Mouse (Mus musculus) heart, adult 9 months (tissue): ENCODE data around the gene Nr3c2.

Experiments used
- DNase-seq, 2 experiments: peaks; one replicate each; pipeline ENCODE4 v3.0.0; 2022; ENCODE audit warnings: low spot score in 2 of 2

Nr3c2 gene

DNA sequence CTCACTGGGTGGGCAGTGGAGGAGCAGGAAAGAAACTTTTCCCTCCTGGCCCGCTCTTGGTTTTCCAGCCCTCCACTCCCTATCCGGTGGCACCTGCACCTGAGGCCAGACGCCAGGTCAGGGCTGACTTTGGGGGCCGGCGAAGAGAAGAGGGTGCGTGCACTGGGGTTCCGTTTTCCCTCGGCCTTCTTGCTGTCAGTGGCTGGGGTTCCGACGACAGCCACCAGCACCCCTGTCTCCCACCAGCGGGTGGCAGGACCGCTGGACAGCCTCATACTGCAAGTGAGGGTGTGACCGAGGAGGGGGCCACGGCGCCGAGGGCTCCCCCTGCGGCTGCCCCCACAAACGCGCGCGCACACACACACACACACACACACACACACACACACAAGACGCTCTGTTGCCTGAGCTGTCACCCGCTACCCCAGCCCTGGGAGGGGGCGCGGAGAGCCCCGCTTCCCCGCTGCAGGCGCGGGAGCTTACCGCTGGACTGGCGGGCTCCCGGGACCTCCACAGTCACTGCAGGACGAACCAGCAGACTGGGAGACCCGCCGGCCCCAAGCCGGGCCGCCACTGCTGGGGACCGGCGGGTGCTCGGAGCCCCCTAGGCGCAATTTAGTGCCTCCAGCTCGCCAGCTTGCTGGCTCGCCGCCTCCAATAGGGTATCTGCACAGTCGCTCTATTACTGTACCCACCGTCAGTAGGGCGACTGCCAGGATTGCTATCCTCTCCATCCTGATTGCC lies at the start of gene Nr3c2:
Gene Nr3c2, plus strand, starts transcription at position 32 of the 744 bp plus-strand sequence.
- DNase-seq, result peak; percentile 31 to 33

DNA sequence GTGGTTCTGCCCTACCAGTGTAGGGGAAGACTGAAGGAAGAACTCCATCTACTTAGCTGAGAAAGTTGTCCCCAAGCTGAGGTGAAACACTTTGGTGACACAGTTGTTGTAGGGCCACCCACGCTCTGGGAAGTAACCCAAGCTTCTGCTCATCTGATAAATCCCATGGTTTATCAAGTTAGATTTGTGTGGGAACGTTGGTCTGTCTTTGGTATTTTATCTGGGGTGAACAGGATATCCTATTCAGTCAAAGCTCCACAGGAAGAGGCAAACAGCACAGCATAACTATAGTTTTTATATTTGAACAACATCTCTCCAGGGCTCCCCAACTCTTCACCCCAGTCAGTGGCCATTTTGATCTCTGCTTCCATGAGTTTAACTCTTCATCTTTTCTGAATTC lies 40.7 kb upstream of the Nr3c2 start:
- no peak for DNase-seq

DNA sequence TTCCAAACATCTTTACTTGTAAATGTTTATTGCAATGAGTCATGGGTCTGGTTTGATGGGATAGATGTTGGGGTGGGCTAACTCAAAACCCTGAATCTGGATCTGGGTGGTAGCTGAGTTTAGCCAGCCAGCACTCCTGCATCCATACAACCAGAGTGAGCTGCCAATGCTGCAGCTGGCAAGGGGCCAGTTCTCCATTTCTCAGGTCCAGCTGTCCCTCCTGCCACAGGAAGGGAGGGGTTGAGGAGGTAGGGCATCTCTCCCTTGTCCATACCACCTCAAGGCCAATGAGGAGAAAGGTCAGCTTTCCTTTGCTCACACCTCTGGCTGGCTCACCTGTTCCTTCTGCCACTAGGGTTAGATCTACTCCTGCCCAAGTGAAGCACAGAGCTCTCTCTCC lies 39.5 kb upstream of the Nr3c2 start:
- no peak for DNase-seq

DNA sequence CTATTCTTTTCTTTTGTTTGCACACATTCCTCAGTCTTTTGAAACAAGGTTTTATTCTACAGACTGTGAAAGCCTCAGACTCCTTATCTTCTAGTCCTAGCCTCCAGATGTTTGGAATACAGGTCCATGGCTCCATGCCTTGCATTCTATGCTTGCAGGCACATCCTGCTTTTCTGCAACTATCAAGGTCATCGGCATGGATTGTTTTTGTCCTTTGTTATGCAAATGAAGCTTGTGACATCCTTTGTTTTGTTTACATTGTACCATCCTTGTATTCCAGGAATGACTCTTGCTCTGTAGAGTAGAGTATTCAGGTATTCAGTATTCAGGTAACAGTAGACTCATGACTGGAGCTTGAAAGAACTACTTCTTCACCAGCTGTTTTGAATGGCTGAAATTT lies 36.2 kb upstream of the Nr3c2 start:
- DNase-seq, result no peak

DNA sequence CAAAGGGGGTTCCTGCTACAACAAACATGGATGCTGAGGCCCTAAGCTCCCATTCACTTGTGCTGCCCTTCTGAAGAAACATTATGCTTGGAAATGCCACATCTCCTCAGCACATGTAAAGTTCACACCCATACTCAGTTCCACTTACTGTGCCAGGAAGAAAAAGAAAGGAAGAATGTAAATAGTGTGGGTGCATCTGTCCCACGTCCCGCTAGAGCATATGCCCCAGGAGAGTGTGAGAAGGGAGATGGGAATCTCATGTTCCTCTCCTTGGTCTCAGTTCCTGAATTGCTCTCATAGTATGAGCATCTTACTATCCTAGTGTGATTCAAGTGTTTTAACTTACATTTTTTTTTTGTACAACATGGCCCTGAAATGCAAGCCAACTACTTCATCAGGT lies 22.4 kb upstream of the Nr3c2 start:
- DNase-seq, result no peak

DNA sequence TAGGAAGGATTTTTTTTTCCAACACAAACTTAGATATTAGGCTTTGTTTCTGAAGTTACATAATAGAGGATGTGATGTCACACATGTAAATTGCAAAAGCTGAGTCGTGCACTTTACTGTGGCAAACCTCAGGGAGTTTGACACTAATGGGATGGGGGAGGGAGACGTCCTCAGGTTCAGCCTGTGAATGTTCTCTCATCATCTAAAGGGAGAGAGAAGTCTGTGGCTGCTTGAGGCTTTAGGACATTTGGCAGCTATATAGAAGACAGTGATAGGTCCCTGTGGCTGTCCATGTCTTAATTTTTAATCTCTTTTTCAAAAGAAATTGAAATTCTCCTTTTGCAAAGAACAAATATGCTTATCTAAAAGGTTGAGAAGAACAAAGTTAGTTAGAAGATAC lies 2.2 kb upstream of the Nr3c2 start:
- peak in 1 of 2 experiments; percentile 19 for DNase-seq

DNA sequence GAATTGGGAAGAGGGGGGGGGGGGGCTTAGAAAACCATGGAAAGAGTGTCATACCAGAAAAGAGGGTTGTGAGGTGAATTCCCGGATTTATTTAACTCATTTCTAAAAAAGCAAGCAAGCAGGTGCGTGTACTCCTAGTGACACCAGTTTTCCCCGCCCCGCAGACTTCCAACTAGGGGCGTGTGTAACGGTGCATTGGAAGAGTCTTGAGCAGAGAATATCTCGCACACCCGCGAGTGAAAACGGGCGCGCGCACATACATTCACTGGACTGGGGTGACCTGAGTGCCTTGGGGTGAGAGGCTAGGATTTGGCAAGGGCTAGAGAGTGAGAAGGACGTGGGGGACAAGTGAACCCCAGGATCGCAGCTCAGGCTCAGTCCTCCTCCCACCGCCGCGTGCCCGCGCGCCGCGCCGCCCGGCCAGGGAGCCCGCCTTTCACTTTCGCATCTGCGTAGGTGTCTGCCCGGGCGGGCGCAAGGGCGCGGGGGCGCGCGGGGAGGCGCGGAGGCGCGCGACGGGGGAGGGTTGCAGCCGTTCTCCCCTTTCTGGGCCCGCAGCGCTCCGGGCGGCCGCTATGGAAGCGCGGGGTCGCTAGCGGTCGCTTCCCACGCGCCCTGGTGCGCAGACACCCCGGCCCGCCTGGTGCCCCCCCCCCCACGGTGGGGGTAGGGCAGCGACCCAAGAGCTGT lies 376 bp upstream of the Nr3c2 start:
- peak; percentile 87 to 89 for DNase-seq

DNA sequence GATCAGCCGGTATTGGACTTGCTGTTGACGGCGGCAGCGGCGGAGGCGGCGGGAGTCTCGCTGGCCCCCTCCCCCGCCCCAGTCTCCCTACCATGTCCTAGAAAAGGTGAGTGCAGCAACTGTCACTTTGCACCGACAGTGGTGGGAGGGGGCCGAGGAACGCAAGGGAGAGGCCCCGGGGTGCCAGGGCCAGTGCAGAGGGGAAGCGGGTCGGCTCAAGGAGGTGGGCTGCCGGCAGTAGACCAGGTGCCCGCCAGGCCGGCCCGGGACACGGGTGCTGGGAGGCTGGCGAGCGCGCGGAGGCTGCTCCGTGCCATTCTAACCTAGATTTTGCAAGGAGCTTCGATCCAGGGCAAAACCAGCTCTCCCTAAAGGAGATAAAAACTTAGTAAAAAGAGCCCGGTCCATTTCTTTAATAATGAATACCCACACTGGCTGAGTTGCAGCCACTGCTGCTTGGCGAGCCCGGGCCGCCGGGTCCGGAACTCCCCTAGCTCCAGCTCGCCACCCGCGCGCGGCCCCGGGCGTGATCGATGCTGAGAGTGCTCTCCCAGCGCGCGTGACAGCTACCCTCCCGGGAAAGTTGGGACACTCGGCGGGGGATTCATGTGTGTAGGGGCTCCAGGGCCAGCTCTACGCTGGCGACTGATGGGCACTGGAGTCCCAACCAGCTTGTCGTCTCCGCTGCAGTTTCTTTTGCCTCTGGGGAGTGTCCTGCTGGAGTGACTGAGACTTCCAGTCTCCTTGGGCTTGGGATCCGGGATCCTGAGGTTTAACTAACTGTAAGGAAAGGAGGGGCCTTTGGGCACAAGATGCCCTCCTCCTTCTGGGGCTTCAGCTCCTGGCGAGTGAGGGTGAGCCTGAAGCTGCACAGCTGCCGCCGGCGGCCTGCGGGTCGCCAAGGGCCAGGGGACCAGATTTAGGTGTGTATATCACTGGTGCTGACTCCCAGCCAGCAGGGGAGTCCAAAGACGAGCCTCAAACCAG lies 1.2 kb downstream of the Nr3c2 start:
- peak; percentile 56 to 67 for DNase-seq

DNA sequence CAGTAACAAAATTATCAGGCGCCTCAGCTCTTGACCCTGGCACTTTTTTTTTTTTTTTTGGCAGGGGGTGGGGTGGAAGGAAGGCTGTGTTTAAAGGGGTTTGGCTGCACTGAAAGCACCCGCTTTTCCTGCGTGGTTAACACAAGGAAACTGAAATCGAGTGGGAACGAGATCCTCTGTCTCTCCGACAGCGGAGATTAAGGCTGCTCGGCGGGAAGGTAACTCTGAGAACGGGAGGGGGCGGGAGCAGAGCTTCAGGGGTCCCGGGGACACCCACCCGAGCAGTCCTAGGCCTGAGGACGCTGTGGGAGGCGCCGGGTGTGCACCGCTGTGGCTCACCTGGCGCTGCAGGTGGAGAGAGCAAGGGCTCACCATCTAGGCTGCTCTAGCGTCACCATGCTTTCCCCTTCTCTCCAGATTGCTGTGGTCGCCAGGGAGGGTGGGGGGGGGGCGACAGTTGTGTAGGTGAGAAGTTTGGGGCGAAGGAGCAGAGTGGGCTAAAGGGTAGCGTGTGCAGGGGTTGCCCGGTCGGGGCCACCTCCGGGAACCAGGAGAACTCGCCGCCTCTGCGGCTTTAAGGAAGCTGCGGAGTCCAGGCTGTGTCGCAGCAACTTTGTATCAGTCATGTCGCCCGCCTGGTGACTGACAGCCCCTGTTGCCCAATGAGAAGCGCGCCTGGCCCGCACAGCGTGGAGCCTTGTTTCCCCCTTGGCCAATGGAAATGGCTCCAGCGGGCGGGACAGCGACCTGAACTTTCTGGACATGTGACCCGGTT lies 2.4 kb downstream of the Nr3c2 start:
- DNase-seq, result peak; percentile 98

DNA sequence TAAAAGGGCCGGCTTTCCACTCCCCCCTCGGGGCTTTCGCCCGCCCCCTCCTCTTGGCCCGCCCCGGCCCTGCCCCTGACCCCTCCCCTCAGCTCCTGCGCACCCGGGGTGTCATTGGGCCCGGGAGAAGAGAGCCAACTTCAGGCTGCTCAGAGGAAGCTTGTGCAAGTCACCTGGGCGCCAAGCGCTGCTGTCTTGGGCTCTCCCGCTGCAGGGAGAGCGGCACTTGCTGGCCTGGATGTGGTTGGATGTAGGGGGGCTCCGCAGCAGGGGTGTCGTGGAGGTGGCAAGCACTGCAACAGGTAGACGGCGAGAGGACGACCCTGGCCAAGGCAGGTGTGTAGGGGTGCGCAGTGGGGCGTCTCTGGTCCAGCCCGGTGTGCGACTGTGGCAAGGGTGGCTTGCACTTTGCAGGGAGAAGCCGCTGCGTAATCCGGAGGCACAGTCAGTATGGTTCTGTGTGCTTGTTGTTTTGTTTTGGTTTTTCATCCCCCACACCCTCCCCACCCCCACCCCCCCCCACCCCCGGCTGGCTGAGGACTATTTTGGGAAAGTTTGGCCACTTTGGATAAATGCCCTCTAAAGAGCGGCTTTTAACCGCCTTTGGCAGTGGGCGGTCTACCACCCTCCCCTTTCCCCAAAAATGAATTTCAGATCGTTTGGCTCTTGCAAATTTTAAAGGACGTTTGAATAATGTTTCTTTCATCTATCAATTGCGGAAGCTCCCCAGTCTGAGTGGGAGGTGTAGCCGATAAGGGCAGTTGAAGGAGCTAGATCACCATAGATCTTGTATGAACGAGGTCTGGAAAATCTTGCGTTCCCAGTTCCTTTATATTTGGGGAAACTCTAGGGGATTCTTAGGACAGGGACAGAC lies 3.2 kb downstream of the Nr3c2 start:
- peak; percentile 19 to 29 for DNase-seq

DNA sequence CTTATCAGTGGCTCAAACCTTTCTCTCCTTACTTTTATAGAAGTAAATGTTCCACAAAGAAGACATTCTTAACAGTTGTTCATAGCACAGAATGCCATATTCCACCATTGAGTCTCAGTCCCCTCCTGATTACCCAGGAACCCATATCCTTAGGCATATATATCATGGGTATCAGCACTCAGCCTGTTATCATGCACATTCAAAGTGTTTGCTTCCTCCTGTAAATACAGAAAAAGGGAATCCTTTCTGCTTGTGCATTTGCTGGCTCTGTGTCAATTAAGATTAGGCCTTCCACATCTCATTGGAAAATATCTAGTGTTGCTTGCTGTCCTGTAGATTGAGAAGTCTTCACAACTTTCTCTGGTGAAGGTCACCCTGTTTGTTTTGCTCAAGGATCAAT lies 12.0 kb downstream of the Nr3c2 start:
- no peak for DNase-seq

DNA sequence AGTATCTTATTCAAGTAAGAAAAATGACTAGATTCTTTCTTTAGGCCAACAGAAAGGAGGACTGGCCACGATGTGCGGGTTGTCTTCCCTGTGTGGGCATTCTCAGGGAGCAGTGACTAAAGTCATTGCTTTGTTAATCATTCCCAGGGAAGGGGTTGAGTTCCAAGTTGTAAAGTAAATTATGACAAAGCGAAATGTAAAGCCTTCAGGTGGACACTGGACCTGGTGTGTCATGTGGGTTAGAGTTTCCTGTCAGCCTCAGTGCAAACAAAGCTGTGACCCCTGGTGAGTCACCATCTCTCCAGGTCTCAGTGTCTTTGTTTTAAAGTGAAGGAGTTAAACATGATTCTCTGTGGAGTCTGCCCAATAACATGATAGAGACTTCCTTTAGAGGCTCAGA lies 13.4 kb downstream of the Nr3c2 start:
- no peak for DNase-seq

DNA sequence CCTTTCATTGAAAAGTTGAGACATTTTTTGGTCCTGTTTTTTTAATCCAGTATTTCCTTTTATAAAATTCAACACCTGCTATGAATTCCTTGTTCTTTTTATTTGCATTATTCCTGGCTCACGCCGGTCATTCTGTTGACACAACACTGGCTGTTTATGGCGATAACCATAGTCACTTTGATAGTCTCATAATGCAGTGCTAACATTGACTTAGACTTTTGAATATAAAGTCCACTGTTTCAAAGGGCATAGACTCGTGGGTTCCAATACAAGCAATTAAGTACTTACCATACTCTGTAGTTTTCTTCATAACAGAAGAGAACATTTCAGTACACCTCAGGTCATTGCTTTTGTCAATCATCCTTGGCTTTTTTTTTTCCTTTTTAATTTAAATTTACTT lies 14.0 kb downstream of the Nr3c2 start:
- no peak for DNase-seq

DNA sequence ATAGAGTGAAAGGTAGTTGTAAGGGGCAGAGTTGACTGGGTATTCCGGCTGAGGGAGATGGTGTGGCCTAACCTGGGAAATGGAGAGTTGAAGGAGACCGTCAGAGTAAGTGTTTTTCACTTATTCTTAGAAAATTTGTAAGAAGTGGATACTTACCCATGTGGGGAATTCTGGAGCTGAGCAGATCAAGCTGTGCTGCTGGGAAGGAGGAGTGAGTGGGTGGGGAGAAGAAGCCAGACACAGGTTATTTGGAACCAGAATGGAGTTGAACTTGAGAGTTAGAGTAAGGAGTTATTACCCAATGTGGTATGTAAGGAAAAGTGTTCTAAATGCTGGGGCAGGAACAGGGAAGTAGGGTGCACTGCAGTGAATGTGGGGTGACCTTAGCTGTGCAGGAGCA lies 16.0 kb downstream of the Nr3c2 start:
- DNase-seq, result no peak

DNA sequence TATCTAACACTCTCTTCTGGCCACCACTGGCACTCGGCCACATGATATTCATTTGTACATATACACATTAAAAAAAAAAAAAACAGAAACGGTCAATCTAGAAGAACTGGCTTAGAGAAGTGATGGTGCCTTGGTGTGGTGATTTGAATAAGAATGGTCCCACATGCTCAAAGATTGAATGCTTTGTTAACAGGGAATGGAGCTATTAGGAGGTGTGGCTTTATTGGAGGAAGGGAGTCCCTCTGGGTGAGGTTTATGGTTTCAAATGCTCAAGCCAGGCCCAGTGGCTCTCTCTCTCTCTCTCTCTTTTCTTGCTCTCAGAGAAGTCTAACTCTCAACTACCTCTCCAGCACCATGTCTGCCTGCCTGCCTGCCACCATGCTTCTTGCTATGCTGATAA lies 20.3 kb downstream of the Nr3c2 start:
- DNase-seq, result no peak

DNA sequence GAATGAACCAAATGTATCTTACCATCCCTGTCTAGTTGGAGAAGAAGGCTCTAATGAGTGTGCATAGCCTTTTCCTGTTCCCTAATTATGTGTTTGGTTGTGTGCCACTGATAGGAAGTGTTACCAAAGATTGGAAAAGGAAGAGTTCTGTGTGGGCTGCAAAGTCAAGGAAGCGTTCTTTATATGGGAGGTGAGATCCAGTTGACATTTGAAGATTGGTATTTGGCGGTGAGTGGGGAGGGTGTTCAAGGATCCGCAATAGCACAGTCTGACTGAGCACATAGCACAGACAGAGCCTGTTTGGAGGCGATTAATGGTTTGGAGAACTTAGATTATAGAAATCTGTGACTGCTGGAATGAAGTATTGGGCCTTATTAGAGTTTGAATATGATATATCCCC lies 24.9 kb downstream of the Nr3c2 start:
- DNase-seq, result no peak

DNA sequence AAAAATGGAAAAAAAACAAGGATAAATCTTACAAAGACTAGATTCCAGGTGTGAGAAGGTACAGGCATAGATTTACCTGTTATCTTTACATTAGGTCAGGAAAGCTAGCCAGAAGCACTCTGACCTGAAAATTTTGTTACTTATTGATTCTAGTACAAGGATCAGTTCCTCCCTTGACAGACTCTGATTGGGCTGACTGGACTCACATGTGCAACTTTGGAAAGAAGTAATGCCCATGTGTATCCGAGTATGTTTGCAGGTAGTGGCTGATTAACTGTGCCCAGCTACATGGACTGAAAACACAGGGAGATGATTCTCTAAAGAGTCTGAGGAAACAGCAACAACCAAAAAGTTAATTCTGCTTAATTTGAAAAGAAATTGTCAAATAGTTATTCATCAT lies 29.1 kb downstream of the Nr3c2 start:
- DNase-seq, result no peak

DNA sequence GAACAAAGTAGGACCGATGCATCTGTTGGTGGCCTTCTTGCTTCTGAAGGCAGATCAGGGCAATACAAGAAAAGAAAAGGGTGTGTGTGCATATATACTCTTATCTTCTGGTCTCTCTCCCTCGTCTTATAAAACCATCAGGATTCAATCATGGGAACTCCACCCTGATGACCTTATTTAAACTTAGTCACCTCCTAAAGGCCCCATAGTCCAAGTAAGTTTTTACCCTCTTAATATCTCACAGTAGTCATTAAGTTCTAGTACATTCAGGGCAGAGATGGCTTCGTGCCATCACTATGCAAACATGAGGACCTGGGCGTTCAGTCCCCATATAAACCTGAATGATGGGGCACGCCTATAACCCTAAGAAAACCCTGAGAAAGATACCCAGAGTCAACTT lies 29.6 kb downstream of the Nr3c2 start:
- DNase-seq, result no peak

DNA sequence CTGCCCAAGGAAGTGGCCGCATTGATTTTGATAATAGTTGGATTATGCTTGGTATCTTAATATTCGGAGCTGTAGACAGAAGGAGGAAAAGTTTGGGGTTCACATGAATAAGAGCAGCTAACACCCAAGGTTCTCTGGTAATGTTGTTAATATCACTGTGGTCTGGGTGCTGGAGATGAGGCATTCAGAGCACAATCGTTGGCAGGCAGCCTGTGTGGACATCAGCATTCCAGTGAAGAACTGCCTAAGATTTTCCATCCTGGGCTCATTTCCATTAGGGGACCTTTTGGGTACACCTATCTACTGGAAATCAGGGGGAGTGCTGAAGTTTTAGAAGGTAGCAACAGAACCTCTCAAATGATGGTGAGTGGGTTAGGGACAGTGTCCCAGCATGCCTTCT lies 65.8 kb downstream of the Nr3c2 start:
- DNase-seq, result no peak

DNA sequence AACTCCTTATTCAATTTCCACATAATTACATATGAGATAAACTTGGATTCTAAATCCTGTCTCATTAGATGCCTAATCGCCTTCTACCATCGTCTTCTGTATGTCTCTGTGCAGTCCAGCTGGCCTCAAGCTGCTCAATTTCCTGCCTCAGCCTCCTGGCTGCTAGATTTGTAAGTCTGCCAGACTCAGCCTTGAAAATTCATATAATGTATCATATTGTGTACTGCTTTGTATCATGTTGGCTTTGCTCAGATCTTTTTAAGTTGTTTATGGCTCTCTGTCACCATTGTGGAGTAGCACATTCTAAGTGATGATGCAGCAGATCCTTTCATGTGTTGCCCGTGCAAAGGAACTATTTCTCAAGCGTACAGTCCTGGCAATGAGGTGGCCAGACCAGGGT lies 71.9 kb downstream of the Nr3c2 start:
- DNase-seq, result no peak
